Mouse (Mus musculus) stomach, embryonic 14.5 days (tissue): ENCODE measurements around the gene Mob3b. TPM values are rescaled to one million over a fixed set of nuclear protein-coding genes. Genes with fewer than 3 reads are reported as not detected.

ENCODE experiments used
- ATAC-seq: fragments of 200-750 bp; cut with Nextera tagmentation; 2 replicates; pipeline ENCODE4 v1.8.0; 2017; ENCODE audit warnings: low read depth, moderate TSS enrichment; ENCODE audit not compliant: insufficient number of reproducible peaks, insufficient read depth, low FRiP score
- H3K27ac ChIP-seq: fragments of 300-500 bp; sonication (generic); 2 replicates; pipeline ENCODE4 v1.5.1; 2014; ENCODE audit warnings: mild to moderate bottlenecking, low read length, moderate library complexity, mixed read lengths
- H3K27me3 ChIP-seq: fragments of 300-500 bp; sonication (generic); 2 replicates; pipeline ENCODE4 v1.6.1; 2014; ENCODE audit warnings: low read length, control low read depth, mixed read lengths; ENCODE audit not compliant: control insufficient read depth, insufficient read depth
- H3K36me3 ChIP-seq: fragments of 300-500 bp; sonication (generic); 2 replicates; pipeline ENCODE4 v1.6.1; 2014; ENCODE audit warnings: mild to moderate bottlenecking, control low read depth, low read length, moderate library complexity, mixed read lengths; ENCODE audit not compliant: control insufficient read depth, insufficient read depth
- H3K4me1 ChIP-seq: fragments of 300-500 bp; sonication (generic); 2 replicates; pipeline ENCODE4 v1.6.1; 2014; ENCODE audit warnings: low read length, control low read depth, mixed read lengths; ENCODE audit not compliant: control insufficient read depth, insufficient read depth
- H3K4me2 ChIP-seq: fragments of 300-500 bp; sonication (generic); replicated peaks from 2 replicates; pipeline ENCODE4 v1.6.1; 2014; ENCODE audit warnings: low read depth, low read length, control low read depth
- H3K4me3 ChIP-seq: fragments of 300-500 bp; sonication (generic); 2 replicates; pipeline ENCODE4 v1.5.1; 2014; ENCODE audit warnings: low read depth, low read length, control low read depth
- H3K9ac ChIP-seq: fragments of 300-500 bp; sonication (generic); replicated peaks from 2 replicates; pipeline ENCODE4 v1.6.1; 2014; ENCODE audit warnings: low read depth, mild to moderate bottlenecking, control low read depth, low read length, moderate library complexity, mixed read lengths
- H3K9me3 ChIP-seq: fragments of 300-500 bp; sonication (generic); 2 replicates; pipeline ENCODE4 v1.6.1; 2016; ENCODE audit warnings: low read depth, low read length, control low read depth; ENCODE audit not compliant: control insufficient read depth
- WGBS: fragments of 180-500 bp; shearing (Covaris S2); extraction: QIAGEN DNeasy Blood & Tissue Kit; methylation state at CpG from one replicate; pipeline ENCODE4 v1.1.7; 2014; 5-methylcytosine and 5-hydroxymethylcytosine counted together
- polyA plus RNA-seq: library from polyadenylated mRNA; unstranded; fragments of >200 nt; fragmentation: Nextera tagmentation; extraction: Ambion mirVana; gene quantifications from 2 replicates; pipeline ENCODE4 v1.2.1, GENCODE M21; 2014

Gene Mob3b
- polyA plus RNA-seq, 1 experiment from 2014 or later: 23.6 TPM

DNA sequence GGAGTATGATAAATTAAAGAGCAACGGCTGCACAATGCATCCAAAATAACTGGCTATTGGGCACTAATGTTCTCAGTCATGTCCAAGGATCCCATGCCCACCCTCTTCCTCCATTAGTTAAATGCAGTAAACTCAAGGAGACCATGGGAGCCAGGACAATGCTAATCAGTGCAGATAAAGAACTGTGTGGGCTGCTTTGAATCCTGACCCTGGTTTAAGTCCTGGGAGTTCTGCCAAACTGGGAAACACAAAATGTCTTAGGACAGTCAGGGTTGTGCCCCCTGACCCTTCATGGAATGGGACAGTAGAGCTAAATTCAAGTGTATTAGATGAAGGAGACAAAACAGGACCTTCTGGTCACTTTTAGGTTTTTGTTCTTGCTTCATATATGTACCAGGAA, 117.0 kb downstream of the Mob3b start:
- Histone ChIP-seq H3K9ac (no peak overlapping the region), H3K27me3 (no peaks in the 10 kb centered on the region), H3K4me3 (no peak overlapping the region), H3K4me1 (no peaks in the 10 kb centered on the region), H3K27ac (no peak overlapping the region), H3K4me2 (no peak overlapping the region), H3K36me3 (no peaks in the 10 kb centered on the region), H3K9me3 (no peaks in the 10 kb centered on the region)
- ATAC-seq: no peak
- 24% methylated on average over 1 of the region's 1 CpGs for WGBS

DNA sequence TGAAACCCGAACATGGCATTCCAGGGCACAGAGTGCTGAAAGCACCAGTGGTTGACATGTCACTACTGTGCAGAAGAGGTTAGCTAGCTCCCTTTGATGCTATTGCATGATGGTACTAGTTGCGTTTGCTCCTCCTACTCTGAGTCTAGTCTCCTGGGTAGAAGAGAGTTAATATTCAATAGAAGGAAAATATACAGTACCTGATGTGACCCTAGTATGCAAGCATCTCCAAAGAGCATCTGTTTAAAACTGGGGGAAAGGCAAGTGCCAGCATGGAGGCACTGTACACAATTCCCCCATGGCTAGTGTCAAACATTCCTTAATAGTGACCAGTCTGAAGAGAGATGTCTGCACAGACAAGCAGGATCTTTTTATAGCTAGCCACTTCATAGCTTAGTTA, 119.5 kb downstream of the Mob3b start:
- Histone ChIP-seq H3K4me2 (no peak overlapping the region), H3K27me3 (no peaks in the 10 kb centered on the region), H3K27ac (no peak overlapping the region), H3K4me3 (no peak overlapping the region), H3K9ac (no peak overlapping the region), H3K4me1 (no peaks in the 10 kb centered on the region), H3K36me3 (no peaks in the 10 kb centered on the region), H3K9me3 (no peaks in the 10 kb centered on the region)
- whole genome bisulfite sequencing: 70% methylated on average over 2 of the region's 2 CpGs
- ATAC-seq: no peak

DNA sequence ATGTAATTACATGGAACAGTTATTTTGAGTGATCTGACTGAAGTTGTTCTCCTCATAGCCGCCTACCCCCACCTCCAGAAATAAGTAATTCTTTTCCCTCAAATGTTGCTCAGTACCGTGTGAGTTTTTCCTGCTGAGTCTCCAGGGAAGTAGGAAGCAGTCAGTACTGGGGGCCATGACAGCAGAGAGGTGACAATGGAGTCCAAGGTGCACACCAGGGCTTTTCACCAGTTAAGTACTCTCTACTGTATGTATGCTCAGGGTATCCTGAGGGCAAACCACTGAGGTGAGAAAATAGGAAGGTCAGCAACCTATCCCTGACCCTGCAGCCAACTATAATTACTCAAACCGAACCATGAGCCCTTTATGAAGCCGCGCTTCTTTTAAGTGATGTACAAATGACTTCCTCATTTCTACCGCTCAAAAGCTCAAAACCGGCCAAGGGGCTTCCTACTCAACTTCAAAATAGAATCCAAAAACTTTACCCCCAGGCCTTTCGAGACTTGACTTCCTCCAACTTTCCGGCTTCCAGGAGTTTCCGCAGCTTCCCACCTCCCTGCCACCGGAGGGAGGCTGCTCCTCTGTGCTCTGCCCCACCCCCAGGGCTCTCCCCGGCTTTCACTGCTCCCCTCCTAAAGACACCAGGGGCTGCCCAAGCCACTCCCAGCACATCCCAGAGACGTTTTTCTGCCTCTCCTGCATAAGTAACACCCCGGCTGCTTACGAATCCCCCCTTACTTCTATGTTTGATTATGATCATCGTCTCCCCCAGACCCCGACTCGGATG, 122.6 kb downstream of the Mob3b start:
- Histone ChIP-seq H3K4me2 (peak overlapping the region; percentile 6; the same call in 1 of the 2 replicates), H3K9me3 (no peaks in the 10 kb centered on the region), H3K27me3 (no peaks in the 10 kb centered on the region), H3K36me3 (no peaks in the 10 kb centered on the region), H3K9ac (no peak overlapping the region), H3K27ac (no peak overlapping the region), H3K4me1 (peaks cover 4% of the 10 kb centered on the region; the same call in 1 of the 2 replicates), H3K4me3 (no peak overlapping the region)
- 45% methylated on average over 18 of the region's 18 CpGs for WGBS
- ATAC-seq: no peak

DNA sequence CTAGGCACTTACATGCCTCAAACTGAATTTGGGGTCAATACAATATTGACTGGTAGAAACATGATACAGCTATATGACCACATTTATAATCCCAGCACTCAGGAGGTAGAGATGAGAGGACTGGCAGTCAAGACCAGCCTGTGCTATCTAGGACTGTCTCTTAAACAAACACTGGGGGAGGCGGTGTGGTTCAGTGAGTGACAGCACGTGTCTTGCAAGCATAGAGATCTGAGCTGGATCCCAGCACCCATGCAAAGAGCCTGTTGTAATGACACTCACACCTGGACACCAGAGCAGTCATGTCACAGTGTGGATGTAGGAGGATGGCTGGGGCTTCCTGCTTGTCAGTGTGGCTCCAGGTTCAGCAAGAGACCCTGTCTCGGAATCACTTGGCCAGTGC, 124.5 kb downstream of the Mob3b start:
- Histone ChIP-seq H3K4me1 (peaks cover 4% of the 10 kb centered on the region; the same call in 1 of the 2 replicates), H3K27ac (no peak overlapping the region), H3K4me2 (no peak overlapping the region), H3K27me3 (no peaks in the 10 kb centered on the region), H3K9me3 (no peaks in the 10 kb centered on the region), H3K36me3 (no peaks in the 10 kb centered on the region), H3K4me3 (no peak overlapping the region), H3K9ac (no peak overlapping the region)
- whole genome bisulfite sequencing: 72% methylated on average over 3 of the region's 3 CpGs
- no peak for ATAC-seq

DNA sequence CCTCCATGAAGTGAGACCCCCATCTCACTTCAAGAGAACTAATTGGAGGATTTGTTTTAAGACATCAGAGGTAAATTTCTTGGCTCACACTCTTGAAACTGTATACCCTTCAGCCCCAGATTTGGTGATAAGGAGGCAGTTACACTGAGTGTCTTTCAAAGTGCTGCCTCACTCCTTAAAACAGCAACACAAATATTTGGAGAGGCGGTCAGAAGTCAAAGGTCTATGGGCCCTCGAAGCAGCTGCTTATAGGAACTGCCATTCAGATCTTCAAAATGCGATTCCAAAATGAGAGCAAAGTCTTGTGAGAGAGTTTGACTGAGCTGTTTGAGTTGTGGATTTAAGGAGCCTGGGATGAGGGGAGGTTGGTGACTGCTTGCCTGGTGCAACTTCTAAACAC, 125.7 kb downstream of the Mob3b start:
- H3K4me3 ChIP-seq: no peak overlapping the region
- no peak for ATAC-seq
- WGBS: 18% methylated on average over 3 of the region's 3 CpGs
- no peak overlapping the region for H3K27ac ChIP-seq
- no peak overlapping the region for H3K4me2 ChIP-seq
- no peaks in the 10 kb centered on the region for H3K9me3 ChIP-seq
- H3K36me3 ChIP-seq: no peaks in the 10 kb centered on the region
- no peak overlapping the region for H3K9ac ChIP-seq
- H3K4me1 ChIP-seq: peaks cover 4% of the 10 kb centered on the region; the same call in 1 of the 2 replicates
- H3K27me3 ChIP-seq: no peaks in the 10 kb centered on the region

DNA sequence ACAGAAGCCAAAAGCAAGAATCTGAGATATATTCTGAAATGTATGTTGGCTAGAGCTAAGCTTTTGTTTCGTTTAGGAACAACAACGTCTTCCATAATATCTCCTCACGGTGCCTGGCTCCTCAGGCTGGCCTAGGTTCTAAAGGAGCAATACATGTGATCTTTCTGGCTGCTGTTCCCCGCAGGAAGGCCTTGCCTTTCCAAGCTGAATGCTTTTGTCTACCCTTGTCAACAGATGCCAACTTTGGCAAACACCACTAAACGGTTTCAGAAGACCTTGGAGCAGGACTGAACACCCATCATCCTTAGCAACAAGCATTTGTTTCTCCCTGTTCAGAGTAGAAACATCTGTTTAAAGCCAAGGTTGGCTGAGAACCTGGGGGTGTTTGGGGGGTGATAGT, 126.1 kb downstream of the Mob3b start:
- 57% methylated on average over 5 of the region's 5 CpGs for WGBS
- Histone ChIP-seq H3K4me3 (no peak overlapping the region), H3K27ac (no peak overlapping the region), H3K9me3 (no peaks in the 10 kb centered on the region), H3K4me2 (no peak overlapping the region), H3K4me1 (peaks cover 4% of the 10 kb centered on the region; the same call in 1 of the 2 replicates), H3K27me3 (no peaks in the 10 kb centered on the region), H3K9ac (no peak overlapping the region), H3K36me3 (no peaks in the 10 kb centered on the region)
- ATAC-seq: no peak; the same call in 1 of the 2 replicates

DNA sequence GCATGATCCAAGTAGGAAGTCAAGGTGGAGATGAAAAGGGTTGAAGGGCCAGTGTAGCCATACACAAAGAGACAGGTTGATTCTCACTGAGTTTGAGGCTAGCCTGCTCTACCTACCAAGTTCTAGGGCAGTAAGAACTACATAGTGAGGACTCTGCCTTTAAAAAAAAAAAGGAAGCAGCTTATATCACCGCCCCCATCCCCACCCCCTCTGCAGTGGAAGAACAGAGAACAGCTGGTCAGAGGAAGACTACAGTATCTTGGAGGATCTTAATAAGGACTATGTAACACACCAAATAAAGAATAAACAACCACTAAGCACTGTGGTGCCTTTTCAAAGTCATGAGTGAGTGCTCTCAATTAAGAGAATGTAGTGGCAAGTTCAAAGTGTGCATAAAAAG, 138.9 kb downstream of the Mob3b start:
- H3K4me1 ChIP-seq: 0 out of 2 replicates have a peak, but pooled peaks cover 2% of the 10 kb centered on the region
- no peak overlapping the region for H3K27ac ChIP-seq
- H3K9me3 ChIP-seq: no peaks in the 10 kb centered on the region
- H3K4me2 ChIP-seq: no peak overlapping the region
- no peaks in the 10 kb centered on the region for H3K27me3 ChIP-seq
- WGBS: 70% methylated on average over 1 of the region's 1 CpGs
- no peak overlapping the region for H3K9ac ChIP-seq
- no peaks in the 10 kb centered on the region for H3K36me3 ChIP-seq
- no peak for ATAC-seq
- H3K4me3 ChIP-seq: no peak overlapping the region

DNA sequence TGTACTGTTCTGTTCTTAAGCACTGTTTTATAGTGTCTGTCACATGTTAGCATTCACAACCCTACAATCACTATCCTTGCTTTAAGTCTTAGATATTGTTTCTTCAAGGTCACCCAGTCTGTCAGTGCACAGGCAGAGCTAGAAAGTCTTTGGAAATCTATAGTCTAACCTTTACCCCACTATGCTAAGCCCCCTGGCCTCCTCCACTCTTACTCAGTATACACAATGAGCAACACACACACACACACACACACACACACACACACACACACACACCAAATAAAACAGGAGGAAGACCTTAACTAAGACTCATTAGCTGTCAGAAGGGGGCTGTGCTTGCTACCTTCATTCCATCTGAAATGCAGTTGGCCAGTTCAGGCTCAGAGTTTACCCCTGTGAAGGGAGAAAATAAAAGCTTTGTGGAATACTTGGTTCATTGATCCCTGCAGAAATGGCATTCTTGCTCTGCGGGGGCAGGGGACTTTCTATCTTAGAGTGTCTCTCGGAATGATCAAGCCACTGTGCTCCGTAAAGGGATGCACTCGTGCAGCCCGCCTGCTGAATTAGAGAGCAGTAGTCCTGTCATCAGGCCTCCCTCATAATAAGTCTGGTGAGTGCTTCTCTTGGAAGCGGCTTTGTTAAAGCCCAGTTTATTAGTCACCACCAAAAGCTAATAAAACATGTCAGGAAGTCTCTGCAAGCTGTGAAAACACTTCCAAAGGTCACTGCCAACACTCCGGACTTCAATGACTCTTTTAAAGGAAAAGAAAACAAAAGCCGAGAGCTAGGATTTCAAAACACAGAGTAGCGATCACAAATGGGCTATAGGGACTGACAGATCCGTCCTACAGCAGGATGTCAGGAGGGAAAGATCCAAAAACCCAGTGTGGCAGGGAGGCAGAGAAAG, 144.6 kb downstream of the Mob3b start:
- ATAC-seq: no peak
- Histone ChIP-seq H3K27me3 (no peaks in the 10 kb centered on the region), H3K4me1 (peaks cover 8% of the 10 kb centered on the region; the same call in 1 of the 2 replicates), H3K36me3 (no peaks in the 10 kb centered on the region), H3K9ac (no peak overlapping the region), H3K9me3 (no peaks in the 10 kb centered on the region), H3K4me3 (no peak overlapping the region), H3K4me2 (no peak overlapping the region), H3K27ac (no peak overlapping the region)
- 24% methylated on average over 10 of the region's 10 CpGs for WGBS
